Mouse (Mus musculus): ENCODE measurements around the gene Prdx2.

DNA sequence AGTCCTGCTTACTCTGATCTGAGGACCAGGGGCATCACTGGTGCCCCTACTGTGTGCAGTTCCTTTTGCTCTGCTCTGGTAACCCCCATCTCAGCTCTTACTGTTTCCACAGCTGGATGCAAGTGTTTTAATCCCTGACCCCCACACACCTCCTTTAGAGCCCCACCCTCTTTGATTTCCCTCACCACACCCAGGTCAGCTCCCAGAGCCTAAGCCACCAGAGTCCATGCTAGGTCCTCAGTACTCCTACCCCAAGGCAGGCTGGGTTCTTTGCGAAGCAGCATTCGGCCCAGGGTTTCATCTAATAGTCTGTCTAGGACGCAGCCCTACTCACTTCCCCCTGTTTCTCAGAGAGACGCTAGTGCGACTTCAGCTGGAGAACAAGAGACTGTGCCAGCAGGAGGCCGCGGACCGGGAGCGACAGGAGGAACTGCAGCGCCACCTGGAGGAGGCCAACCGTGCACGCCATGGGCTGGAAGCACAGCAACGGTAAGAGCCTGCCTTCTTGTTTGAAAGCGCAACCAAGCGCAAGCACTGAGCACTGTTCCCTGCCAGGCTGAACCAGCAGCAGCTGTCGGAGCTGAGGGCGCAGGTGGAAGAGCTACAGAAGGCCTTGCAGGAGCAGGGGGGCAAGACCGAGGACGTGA lies 28.4 kb downstream of the Prdx2 start:
- TF ChIP-seq CTCF (IDR thresholded peaks at IDR 0.05) (peak; percentile 99), POLR2A (IDR thresholded peaks at IDR 0.05; ENCODE audit: insufficient read depth, low read depth, low read length) (no peak), EP300 (IDR thresholded peaks at IDR 0.05; ENCODE audit: insufficient read depth, low read depth, low read length) (peak; percentile 52; the same call in 1 of the 2 replicates)
